Mouse (Mus musculus): ENCODE measurements at regions not wholly inside any gene's neighbourhood (a gene's known extent, or its start where the extent isn't known, plus 50 kb on each side); places are given as distances from the start of the nearest gene placed in this dataset.

DNA sequence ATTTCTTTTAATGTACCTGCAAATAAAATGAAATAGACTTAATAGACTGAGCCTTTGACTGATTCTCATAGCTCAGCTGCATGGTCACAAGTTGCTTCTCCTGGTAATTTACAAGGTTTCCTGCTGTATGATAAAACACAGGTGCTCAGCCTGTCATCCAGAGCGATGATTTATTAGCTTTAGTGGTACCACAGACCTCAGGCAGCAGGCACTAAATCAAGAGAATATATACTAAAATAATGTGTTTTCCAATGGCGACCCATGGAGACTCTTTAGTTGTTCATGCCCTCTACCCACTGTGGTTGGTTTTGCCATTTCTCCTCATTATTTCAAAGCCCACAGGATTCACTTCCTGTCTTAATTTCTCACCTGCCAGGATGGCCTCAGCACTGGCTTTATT lies 207.0 kb downstream of the D3Ertd751e start:
- TF ChIP-seq CTCF (IDR thresholded peaks at IDR 0.05; ENCODE audit: low read depth) (no peak), EP300 (optimal IDR thresholded peaks at IDR 0.05) (no peak)
